Mouse (Mus musculus): ENCODE measurements around the gene Fmnl1.

Gene Fmnl1

DNA sequence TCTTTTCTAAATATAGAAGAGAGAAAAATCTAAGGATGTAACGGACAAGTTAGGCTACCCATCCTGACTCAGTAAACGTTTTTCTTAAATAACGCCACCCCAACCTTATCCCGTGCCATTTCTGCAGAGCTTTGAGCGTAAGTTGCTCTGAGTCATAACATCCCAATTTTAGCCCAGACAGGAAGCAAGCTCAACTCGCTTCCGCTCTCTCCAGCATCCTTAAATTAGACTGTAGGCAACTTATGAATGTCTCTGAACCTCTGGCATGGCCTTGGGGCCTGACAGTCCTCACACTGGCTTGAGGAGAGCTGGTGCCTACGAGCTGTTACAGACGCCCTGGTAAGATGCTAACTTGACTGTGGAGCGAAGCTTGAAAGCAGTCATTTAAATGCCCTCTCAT, 52.5 kb downstream of the Fmnl1 start:
- DNase-seq = no peak

DNA sequence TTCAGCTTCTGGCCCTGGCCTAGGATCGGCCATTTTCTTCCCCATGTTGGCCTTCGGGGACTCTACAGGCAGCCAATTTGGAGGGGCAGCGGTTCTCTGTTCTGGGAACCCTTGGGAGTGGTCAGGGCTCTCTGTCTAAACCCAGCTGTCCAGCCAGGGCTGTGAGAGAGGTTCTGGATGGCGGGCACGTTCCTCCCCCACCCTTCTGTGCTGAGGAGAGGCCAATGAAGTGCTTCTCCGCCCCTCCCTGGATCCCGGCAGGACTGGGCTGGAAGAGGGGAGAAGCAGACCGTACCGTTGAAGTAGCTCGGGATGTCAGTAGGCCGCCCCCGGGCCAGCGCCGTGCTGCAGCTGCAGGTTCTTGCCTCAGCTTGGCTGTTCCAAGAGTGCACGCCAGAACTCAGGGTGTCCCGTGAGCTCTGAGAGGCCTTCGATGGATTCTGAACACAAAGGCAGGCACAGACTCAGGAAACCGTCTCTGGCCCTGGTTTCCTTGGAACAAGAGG, 53.1 kb downstream of the Fmnl1 start:
- DNase-seq = no peak

DNA sequence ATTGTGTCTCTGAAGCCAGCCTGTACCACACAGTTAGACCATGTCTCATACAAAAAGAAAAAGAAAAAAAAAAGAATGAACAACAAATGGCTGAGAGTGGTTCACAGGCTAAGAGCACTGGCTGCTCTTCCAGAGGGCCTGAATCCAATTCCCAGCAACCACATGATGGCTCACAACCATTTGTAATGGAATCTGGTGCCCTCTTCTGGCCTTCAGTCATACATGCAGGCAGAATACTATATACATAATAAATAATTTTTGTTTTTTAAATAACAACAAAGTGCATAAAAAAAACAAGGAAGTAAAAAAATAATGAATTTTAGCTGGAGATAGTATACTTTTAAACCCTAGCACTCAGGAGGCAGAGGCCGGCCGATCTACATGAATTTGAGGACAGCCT, 58.7 kb downstream of the Fmnl1 start:
- no peak for DNase-seq

DNA sequence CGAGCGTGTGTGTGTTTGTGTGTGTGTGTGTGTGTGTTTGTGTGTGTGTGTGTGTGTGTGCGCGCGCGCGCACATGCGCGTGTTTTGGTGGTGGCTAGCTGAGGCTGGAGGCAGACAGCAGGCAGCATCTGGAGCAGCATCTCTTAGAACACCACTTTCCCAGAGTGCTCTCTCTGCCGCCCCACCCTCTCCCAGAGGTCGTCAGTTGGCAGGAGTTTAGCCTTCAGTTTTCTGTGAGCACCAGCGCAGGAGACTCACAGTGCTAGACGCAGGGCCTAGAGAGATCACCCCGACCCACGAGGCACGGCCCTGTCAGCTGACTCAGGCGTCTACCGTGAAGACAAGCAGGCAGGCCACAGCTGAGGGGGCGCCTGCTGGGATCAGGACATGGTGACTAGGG, 59.7 kb downstream of the Fmnl1 start:
- no peak for DNase-seq

- DNase-seq = no peak
Measured at GRCm38 (mm10) chr11:103231367-103231766, 60.5 kb downstream of the Fmnl1 start.

DNA sequence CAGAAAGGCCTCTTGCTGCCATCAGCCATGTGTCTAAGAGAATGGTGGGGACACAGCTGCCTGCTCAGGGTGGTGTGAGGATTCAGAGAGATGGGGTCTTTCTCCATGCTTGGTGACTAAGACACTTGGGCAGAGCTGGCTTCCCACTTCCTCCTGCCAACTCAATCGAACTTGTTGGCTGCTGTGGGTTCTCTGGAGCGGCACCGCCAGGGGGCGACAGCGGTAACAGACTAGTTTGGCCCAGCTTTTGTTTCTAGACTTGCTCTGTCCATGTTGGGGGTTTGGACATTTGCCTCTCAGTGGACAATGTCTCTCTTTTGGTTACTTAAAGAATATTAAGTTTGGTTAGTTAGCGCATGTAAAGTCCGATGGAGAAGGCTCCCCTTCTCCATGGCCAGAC, 62.1 kb downstream of the Fmnl1 start:
- DNase-seq = peak; percentile 55 to 67

DNA sequence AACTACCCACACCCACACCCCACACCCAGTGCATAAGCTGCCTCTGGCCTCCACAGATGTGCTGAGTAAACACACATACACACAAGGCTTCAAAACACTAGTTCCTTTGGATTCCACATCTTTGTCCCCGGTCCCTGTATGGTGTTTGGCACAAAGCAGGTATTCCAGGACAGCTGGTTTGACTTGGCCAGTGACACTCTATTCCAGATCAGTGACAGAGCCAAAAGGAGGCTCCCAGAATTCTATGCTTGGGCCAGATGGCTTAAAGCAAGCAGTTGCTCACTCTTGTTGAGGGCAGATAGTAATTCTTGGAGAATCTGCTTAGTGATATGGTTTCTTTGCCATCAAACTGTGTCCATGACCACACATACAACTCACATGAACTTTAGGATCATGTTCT, 63.5 kb downstream of the Fmnl1 start:
- DNase-seq = no peak

GRCm38 (mm10) chr11:103235702-103236101, 64.8 kb downstream of the Fmnl1 start:
- no peak for DNase-seq

- no peak for DNase-seq
Measured at GRCm38 (mm10) chr11:103236431-103236830, 65.5 kb downstream of the Fmnl1 start.

- no peak for DNase-seq
Measured at GRCm38 (mm10) chr11:103236903-103237302, 66.0 kb downstream of the Fmnl1 start.

DNA sequence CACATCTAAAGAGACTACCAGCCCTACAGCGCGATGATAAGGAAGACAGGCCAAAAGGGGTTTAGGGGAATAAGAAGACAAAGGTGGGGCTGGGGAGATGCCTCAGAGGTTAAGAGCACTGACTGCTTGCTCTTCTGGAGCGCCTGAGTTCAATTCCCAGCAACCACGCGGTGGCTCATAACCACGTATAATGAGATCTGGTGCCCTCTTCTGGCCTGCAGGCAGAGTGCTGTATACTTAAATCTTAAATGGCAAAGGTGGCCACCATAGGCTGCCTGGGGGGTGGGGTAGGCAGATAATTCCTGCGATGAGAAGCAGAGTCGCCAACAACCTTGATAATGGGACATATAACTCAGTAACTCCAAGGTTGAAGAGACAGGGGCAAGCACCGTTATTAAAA, 66.8 kb downstream of the Fmnl1 start:
- DNase-seq = no peak

GRCm38 (mm10) chr11:103240740-103241139, 69.8 kb downstream of the Fmnl1 start:
- DNase-seq = no peak

DNA sequence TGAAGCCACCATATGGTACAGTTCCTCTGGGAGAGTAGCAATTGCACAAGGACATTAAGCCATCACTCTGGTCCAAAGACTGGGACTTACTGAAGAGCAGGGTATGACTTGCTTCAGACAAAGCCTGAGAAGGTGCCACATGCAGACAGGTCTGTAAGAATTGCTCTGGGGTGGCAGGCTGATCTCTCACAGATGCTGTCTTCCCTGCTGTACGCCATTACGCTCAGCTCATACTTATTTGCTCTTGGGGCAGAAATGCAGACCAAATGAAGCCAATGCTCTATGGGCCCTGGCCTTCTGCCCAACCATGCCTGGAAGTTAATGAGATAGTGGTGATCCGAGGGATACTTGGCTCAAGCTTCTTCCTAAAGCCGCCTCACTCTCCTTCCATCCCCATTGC, 73.9 kb downstream of the Fmnl1 start:
- DNase-seq = no peak

GRCm38 (mm10) chr11:103246081-103246730, 75.3 kb downstream of the Fmnl1 start:
- no peak for DNase-seq

GRCm38 (mm10) chr11:103246731-103247290, 75.9 kb downstream of the Fmnl1 start:
- DNase-seq = no peak

GRCm38 (mm10) chr11:103247504-103248177, 76.7 kb downstream of the Fmnl1 start:
- DNase-seq = no peak
